Mouse (Mus musculus): Measurements from ENCODE around the gene Pcyt1a. TPM values are rescaled to one million over a fixed set of nuclear protein-coding genes. Genes with fewer than 3 reads are reported as not detected.

Pcyt1a gene
- total and polyA plus RNA-seq, 3 experiments = 36.9 to 53.7 TPM; not detected in 1

DNA sequence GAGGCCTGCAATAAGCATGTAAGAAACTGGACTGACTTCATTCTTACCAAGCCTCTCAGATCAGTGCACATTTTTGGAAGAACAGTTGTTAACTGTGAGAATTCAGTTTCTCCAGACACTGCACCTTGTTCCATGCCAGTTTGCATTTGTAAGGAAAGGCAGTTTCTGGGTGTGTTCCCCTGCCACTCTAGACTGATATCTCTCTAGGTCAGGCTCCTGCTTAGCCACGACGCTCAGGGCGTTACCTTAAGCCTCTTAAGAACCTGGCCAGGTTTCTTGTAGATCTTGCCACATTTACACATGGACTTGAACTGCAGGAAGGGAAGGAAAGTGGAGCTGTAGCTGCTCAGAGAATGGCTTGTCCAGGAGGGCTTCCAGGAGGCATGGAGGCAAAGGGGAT, 18.9 kb downstream of the Pcyt1a start:
- peaks cover 0 to 56% of the 10 kb centered on the region in 2 experiments for H3K36me3 ChIP-seq (ENCODE audit: control insufficient read depth in 1 of 2, insufficient read depth in 2 of 2, low read length in 2 of 2)
- peak; percentile 74 for DNase-seq (ENCODE audit: low read depth, low spot score)
- TF ChIP-seq MEF2A (IDR thresholded peaks at IDR 0.05; ENCODE audit: extremely low read depth, insufficient replicate concordance, low read depth, low read length, poor library complexity, severe bottlenecking) (no peak), ZNF384 (IDR thresholded peaks at IDR 0.05; ENCODE audit: low read depth, low read length) (no peak), SIN3A (IDR thresholded peaks at IDR 0.05; ENCODE audit: low read length) (peak; percentile 66), JUND (IDR thresholded peaks at IDR 0.05; ENCODE audit: low read depth, low read length) (no peak), UBTF (IDR thresholded peaks at IDR 0.05; ENCODE audit: borderline replicate concordance, insufficient read depth, low read depth, low read length) (no peak), ELF1 (IDR thresholded peaks at IDR 0.05; ENCODE audit: low read depth, low read length) (no peak), EP300 (IDR thresholded peaks at IDR 0.05; ENCODE audit: low read depth in 1 of 2, low read length in 2 of 2) (peak; percentile 76 to 81), GATA1 (IDR thresholded peaks at IDR 0.05; ENCODE audit: low read depth, low read length) (peak; percentile 57), CHD1 (IDR thresholded peaks at IDR 0.05; ENCODE audit: low read depth, low read length) (no peak), USF2 (IDR thresholded peaks at IDR 0.05; ENCODE audit: borderline replicate concordance in 1 of 2, insufficient read depth in 1 of 2, low read depth in 1 of 2, low read length in 2 of 2) (no peak), CTCF (IDR thresholded peaks at IDR 0.05 in 2 of 3, conservative IDR thresholded peaks at IDR 0.05 in 1 of 3; ENCODE audit: control insufficient read depth in 1 of 3, insufficient read depth in 1 of 3, low read depth in 2 of 3, low read length in 3 of 3, poor library complexity in 1 of 3, severe bottlenecking in 1 of 3) (no peak), RAD21 (IDR thresholded peaks at IDR 0.05; ENCODE audit: low read depth, low read length) (no peak), BHLHE40 (IDR thresholded peaks at IDR 0.05; ENCODE audit: borderline replicate concordance, low read depth, low read length) (no peak), ETS1 (IDR thresholded peaks at IDR 0.05; ENCODE audit: low read depth, low read length) (0 out of 2 replicates have a peak, but pooled peaks have one; percentile 34), MAZ (IDR thresholded peaks at IDR 0.05; ENCODE audit: low read depth, low read length) (no peak), POLR2A (IDR thresholded peaks at IDR 0.05; ENCODE audit: control insufficient read depth in 1 of 2, insufficient read depth in 1 of 2, low read depth in 1 of 2, low read length in 2 of 2, poor library complexity in 1 of 2) (no peak; a peak in 1 of 4 replicates), E2F4 (IDR thresholded peaks at IDR 0.05; ENCODE audit: borderline replicate concordance, low read depth, low read length) (no peak), USF1 (IDR thresholded peaks at IDR 0.05; ENCODE audit: low read depth, low read length) (no peak), ZC3H11A (IDR thresholded peaks at IDR 0.05; ENCODE audit: low read depth, low read length) (no peak), TAL1 (IDR thresholded peaks at IDR 0.05; ENCODE audit: low read length) (peak; percentile 65), MXI1 (IDR thresholded peaks at IDR 0.05; ENCODE audit: low read depth, low read length) (peak; percentile 69), TBP (IDR thresholded peaks at IDR 0.05; ENCODE audit: low read depth, low read length) (no peak), KAT2A (conservative IDR thresholded peaks at IDR 0.05; ENCODE audit: low read depth, low read length) (no peak), MAX (IDR thresholded peaks at IDR 0.05; ENCODE audit: low read length) (no peak), NELFE (IDR thresholded peaks at IDR 0.05; ENCODE audit: low read depth, low read length) (no peak), POLR2AphosphoS2 (IDR thresholded peaks at IDR 0.05; ENCODE audit: low read length) (no peak), NRF1 (IDR thresholded peaks at IDR 0.05; ENCODE audit: insufficient read depth, low read depth, low read length, poor library complexity, severe bottlenecking) (no peak), GABPA (IDR thresholded peaks at IDR 0.05; ENCODE audit: low read depth, low read length) (no peak), RCOR1 (IDR thresholded peaks at IDR 0.05; ENCODE audit: low read depth, low read length) (no peak), MYB (IDR thresholded peaks at IDR 0.05; ENCODE audit: low read depth, low read length) (peak; percentile 67), MYC (IDR thresholded peaks at IDR 0.05; ENCODE audit: low read depth, low read length) (no peak; the same call in 1 of the 2 replicates), MAFK (IDR thresholded peaks at IDR 0.05; ENCODE audit: borderline replicate concordance, low read depth, low read length) (no peak; the same call in 1 of the 2 replicates), CHD2 (IDR thresholded peaks at IDR 0.05; ENCODE audit: low read length) (no peak), TCF12 (IDR thresholded peaks at IDR 0.05; ENCODE audit: low read depth, low read length) (peak; percentile 67), ZMIZ1 (IDR thresholded peaks at IDR 0.05; ENCODE audit: low read depth, low read length) (no peak), SMC3 (IDR thresholded peaks at IDR 0.05; ENCODE audit: low read depth, low read length) (no peak), POLR2AphosphoS5 (IDR thresholded peaks at IDR 0.05; ENCODE audit: borderline replicate concordance, low read depth, low read length) (no peak), HCFC1 (IDR thresholded peaks at IDR 0.05; ENCODE audit: low read depth, low read length) (no peak)

More for the DNA sequence above, 18.9 kb downstream of the Pcyt1a start:
- peak overlapping the region; percentile 59 for H3K27ac ChIP-seq (ENCODE audit: control insufficient read depth, low read depth, low read length)
- no peaks in the 10 kb centered on the region for H3K9me3 ChIP-seq (replicated peaks; ENCODE audit: insufficient read depth, low read length)
- H3K9ac ChIP-seq (ENCODE audit: control insufficient read depth, low read depth, low read length, poor library complexity, severe bottlenecking) = no peak overlapping the region
- no peaks in the 10 kb centered on the region for H3K27me3 ChIP-seq (ENCODE audit: control insufficient read depth in 1 of 2, insufficient read depth in 2 of 2, low read length in 2 of 2)
- peaks cover 13% of the 10 kb centered on the region for H3K79me2 ChIP-seq (ENCODE audit: control insufficient read depth, insufficient read depth, low read length, poor library complexity)
- peaks cover 39 to 49% of the 10 kb centered on the region in 2 experiments for H3K4me1 ChIP-seq (ENCODE audit: control insufficient read depth in 1 of 2, insufficient read depth in 2 of 2, low read length in 2 of 2)
- peak overlapping the region in 1 of 2 experiments; percentile 9; a peak in 1 of 4 replicates for H3K4me3 ChIP-seq (ENCODE audit: control insufficient read depth in 1 of 2, insufficient read depth in 1 of 2, low read depth in 2 of 2, low read length in 2 of 2)

Measured in MEL (cell line).